In the genomic region with DNA sequence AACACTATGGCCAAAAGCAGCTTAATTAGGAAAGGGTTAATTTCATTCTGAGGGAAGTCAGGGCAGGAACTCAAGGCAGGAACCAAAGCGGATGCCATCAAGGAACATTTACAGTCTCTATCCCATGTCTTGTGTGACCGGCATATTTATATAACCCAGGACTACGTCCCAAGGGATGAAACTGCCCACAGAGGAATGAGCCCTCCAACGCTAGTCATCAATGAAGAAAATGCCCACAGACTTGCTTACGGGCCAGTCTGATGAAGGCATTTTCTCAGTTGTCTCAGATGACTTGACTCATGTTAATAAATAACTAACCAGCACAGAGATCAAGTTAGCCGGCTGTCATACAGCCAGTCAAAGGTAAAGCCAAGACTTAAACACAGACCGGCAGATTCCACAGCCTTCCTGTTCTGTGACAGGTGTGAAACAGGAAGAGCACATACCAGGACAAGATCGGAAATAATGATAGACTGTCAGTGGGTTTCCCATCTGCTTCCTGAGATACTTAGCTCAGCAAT, we compare ENCODE assay signal across 24 mouse cellular contexts. TPM values are rescaled to one million over a fixed set of nuclear protein-coding genes. Genes with fewer than 3 reads are reported as not detected.
DNase-seq lines count a peak whose midpoint lies in the region; ATAC-seq and TF ChIP-seq lines count a peak whose summit lies in the region.
"Had no signal": no experiment of that assay in that cellular context is flagged by ENCODE, and none has a peak within 500 bp of the region (broad histone marks: within the 10 kb centered on the region; RNA-seq: fewer than 3 reads in every experiment).

No protein-coding gene starts in this region.

- H3K9me3 ChIP-seq in intestine, embryonic 16.5 days (ENCODE audit: control insufficient read depth, low read length): no peaks in the 10 kb centered on the region
- H3K9me3 ChIP-seq in intestine, postnatal 0 days (ENCODE audit: control insufficient read depth): no peaks in the 10 kb centered on the region
- 0 out of 2 replicates have a peak, but pooled peaks cover 3% of the 10 kb centered on the region for H3K9me3 ChIP-seq in kidney, embryonic 15.5 days (replicated peaks)
- H3K9me3 ChIP-seq: embryonic facial prominence, embryonic 12.5 days; forebrain, embryonic 15.5 days; G1E; hindbrain, embryonic 12.5 days had no signal

- DNase-seq in kidney, adult 18-20 months: no peak
- DNase-seq in kidney, postnatal 25 days: peak; percentile 11 to 46
- DNase-seq in left cerebral cortex, adult 18-20 months (ENCODE audit: low spot score in 2 of 2): no peak
- no peak for DNase-seq in right cerebral cortex, postnatal 4 days
- DNase-seq: adrenal gland, postnatal 14 days; B cell, adult 2 months; cerebellum, adult 11-12 months; cerebellum, adult 9-10 months; cerebellum, postnatal 25 days; gastrocnemius, postnatal 36 days; heart, adult 11 months; heart, postnatal 10 days; heart, postnatal 4 days had no signal

- no peak overlapping the region for H3K27ac ChIP-seq in intestine, embryonic 16.5 days (ENCODE audit: low read length)
- H3K27ac ChIP-seq in intestine, postnatal 0 days (ENCODE audit: low read depth, low read length): no peak overlapping the region
- no peak overlapping the region for H3K27ac ChIP-seq in kidney, embryonic 15.5 days
- H3K27ac ChIP-seq: embryonic facial prominence, embryonic 12.5 days; forebrain, embryonic 15.5 days; hindbrain, embryonic 12.5 days had no signal

- TF ChIP-seq CTCF in intestine, postnatal 0 days (IDR thresholded peaks at IDR 0.05; ENCODE audit: low read depth): no peak

- no peak overlapping the region for H3K9ac ChIP-seq in intestine, embryonic 16.5 days (ENCODE audit: low read depth, low read length)
- no peak overlapping the region for H3K9ac ChIP-seq in intestine, postnatal 0 days (ENCODE audit: low read depth, low read length)
- H3K9ac ChIP-seq in kidney, embryonic 15.5 days: no peak overlapping the region
- H3K9ac ChIP-seq: embryonic facial prominence, embryonic 12.5 days; forebrain, embryonic 15.5 days; hindbrain, embryonic 12.5 days had no signal

- 78% methylated on average over 8 of the region's 8 CpGs for WGBS in intestine, embryonic 16.5 days
- 61% methylated on average over 8 of the region's 8 CpGs for WGBS in intestine, postnatal 0 days
- 70% methylated on average over 8 of the region's 8 CpGs for WGBS in kidney, embryonic 15.5 days

- no peaks in the 10 kb centered on the region for H3K36me3 ChIP-seq in intestine, embryonic 16.5 days (ENCODE audit: control insufficient read depth, insufficient read depth, low read length)
- H3K36me3 ChIP-seq in intestine, postnatal 0 days (ENCODE audit: control insufficient read depth, insufficient read depth): no peaks in the 10 kb centered on the region
- H3K36me3 ChIP-seq in kidney, embryonic 15.5 days: no peaks in the 10 kb centered on the region
- H3K36me3 ChIP-seq: embryonic facial prominence, embryonic 12.5 days; forebrain, embryonic 15.5 days; G1E; hindbrain, embryonic 12.5 days had no signal

- no peak overlapping the region for H3K4me3 ChIP-seq in intestine, embryonic 16.5 days (ENCODE audit: low read length)
- H3K4me3 ChIP-seq in intestine, postnatal 0 days (ENCODE audit: low read depth, low read length): no peak overlapping the region
- no peak overlapping the region for H3K4me3 ChIP-seq in kidney, embryonic 15.5 days (replicated peaks)
- H3K4me3 ChIP-seq: embryonic facial prominence, embryonic 12.5 days; forebrain, embryonic 15.5 days; hindbrain, embryonic 12.5 days had no signal

- ATAC-seq in intestine, embryonic 16.5 days: peak; percentile 26; the same call in 1 of the 2 replicates
- no peak; the same call in 1 of the 2 replicates for ATAC-seq in intestine, postnatal 0 days
- 0 out of 2 replicates have a peak, but pooled peaks have one; percentile 49 for ATAC-seq in kidney, embryonic 15.5 days (replicated peaks; ENCODE audit: low FRiP score)
- ATAC-seq: CD4-positive, CD25-positive, alpha-beta regulatory T cell, adult 4 months; forebrain, embryonic 15.5 days had no signal

- H3K27me3 ChIP-seq in intestine, embryonic 16.5 days (replicated peaks; ENCODE audit: control insufficient read depth, insufficient read depth, low read length): no peaks in the 10 kb centered on the region
- no peaks in the 10 kb centered on the region for H3K27me3 ChIP-seq in intestine, postnatal 0 days (replicated peaks; ENCODE audit: control insufficient read depth, insufficient read depth, low read length)
- no peaks in the 10 kb centered on the region for H3K27me3 ChIP-seq in kidney, embryonic 15.5 days
- H3K27me3 ChIP-seq: embryonic facial prominence, embryonic 12.5 days; forebrain, embryonic 15.5 days had no signal

- no peak overlapping the region for H3K4me2 ChIP-seq in intestine, embryonic 16.5 days (ENCODE audit: low read depth, low read length)
- H3K4me2 ChIP-seq in intestine, postnatal 0 days (replicated peaks; ENCODE audit: low read depth): no peak overlapping the region; the same call in 1 of the 2 replicates
- H3K4me2 ChIP-seq in kidney, embryonic 15.5 days: no peak overlapping the region
- H3K4me2 ChIP-seq: embryonic facial prominence, embryonic 12.5 days; forebrain, embryonic 15.5 days; hindbrain, embryonic 12.5 days had no signal

- peaks cover 2% of the 10 kb centered on the region; the same call in 1 of the 2 replicates for H3K4me1 ChIP-seq in intestine, embryonic 16.5 days (ENCODE audit: control insufficient read depth, insufficient read depth, low read length)
- 0 out of 2 replicates have a peak, but pooled peaks cover 3% of the 10 kb centered on the region for H3K4me1 ChIP-seq in intestine, postnatal 0 days (replicated peaks; ENCODE audit: control insufficient read depth, insufficient read depth, low read length)
- H3K4me1 ChIP-seq in kidney, embryonic 15.5 days: peaks cover 14% of the 10 kb centered on the region; the same call in 1 of the 2 replicates
- H3K4me1 ChIP-seq: forebrain, embryonic 15.5 days had no signal

RNA-seq across cellular contexts. Expression of a gene that starts 9.3 kb away (rescaled TPM):
- polyA plus RNA-seq in intestine, embryonic 16.5 days (2015; fragmentation: Nextera tagmentation; extraction: Ambion mirVana): not detected in 2 replicates
- not detected in 2 replicates for polyA plus RNA-seq in intestine, postnatal 0 days (2015; fragmentation: Nextera tagmentation; extraction: Ambion mirVana)
- not detected in 2 replicates for polyA plus RNA-seq in kidney, embryonic 15.5 days (2015; fragmentation: Nextera tagmentation; extraction: Ambion mirVana)
- under 1 TPM; 0.49 to 0.79 TPM for total RNA-seq in left cerebral cortex, adult 18-20 months (2021)
- total RNA-seq: adrenal gland, adult 18-20 months; adrenal gland, postnatal 14 days; gastrocnemius, adult 8-10 months; gastrocnemius, postnatal 36 days; heart, postnatal 10 days; heart, postnatal 4 days had no signal
- polyA plus RNA-seq: CD4-positive, CD25-positive, alpha-beta regulatory T cell, adult 4 months; G1E; heart, embryonic 14.5 days; hindbrain, embryonic 12.5 days had no signal

Comparison
In these comparisons a context has a peak if more than half of its experiments do, and no peak if none do; other contexts are left out.
1. DNase-seq: peak in kidney, postnatal 25 days (2 of 2); none in kidney, adult 18-20 months (single experiment), left cerebral cortex, adult 18-20 months (0 of 2) and right cerebral cortex, postnatal 4 days (single experiment).